ENCODE assay signal across 8 mouse cellular contexts in the genomic region with DNA sequence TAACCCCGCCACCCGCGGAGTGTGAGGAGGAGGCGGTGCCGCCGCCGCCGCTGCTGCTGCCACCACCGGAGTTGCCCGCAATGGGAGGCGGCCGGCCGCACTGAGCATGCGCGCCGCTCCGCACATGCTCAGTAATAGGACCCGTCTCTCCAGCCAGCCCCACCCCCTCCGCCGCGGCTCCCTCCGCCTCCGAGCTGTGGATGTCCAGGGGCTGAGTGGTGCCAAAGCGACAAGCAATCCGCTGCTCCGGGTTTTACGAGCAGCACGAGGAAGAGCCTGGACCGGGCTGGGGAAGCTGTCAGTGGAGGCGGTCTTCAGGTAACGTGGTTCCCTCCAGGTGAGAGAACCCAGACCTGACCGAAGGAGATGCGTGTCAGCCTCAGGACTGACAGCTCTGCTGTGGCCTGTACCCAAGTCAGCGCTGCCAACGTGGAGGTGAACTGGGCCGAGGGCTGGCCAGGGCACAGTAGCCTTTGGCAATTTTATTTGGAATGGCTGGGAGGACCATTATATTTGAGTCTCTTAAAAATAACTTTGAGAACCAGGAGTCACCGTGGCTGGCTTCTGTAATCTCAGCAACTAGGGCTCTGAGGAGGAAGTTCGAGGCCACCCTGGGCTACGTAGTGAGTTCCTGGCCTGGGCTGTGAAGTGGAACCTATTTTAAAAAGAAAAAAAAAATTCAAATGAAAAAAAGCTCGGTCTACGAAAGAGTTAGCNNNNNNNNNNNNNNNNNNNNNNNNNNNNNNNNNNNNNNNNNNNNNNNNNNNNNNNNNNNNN. TPM values are rescaled to one million over a fixed set of nuclear protein-coding genes. Genes with fewer than 3 reads are reported as not detected.
DNase-seq lines count a peak whose midpoint lies in the region; ATAC-seq lines count a peak whose summit lies in the region.

TSS of gene Mycbp2 (minus strand) at position 86 of the 777 bp plus-strand sequence.

- H3K79me2 ChIP-seq in macrophage (ENCODE audit: inconsistent target), result peaks cover 52% of the 10 kb centered on the region

- H3K27me3 ChIP-seq in hindbrain, embryonic 16.5 days (replicated peaks; ENCODE audit: control insufficient read depth, insufficient read depth, low read length), result no peaks in the 10 kb centered on the region

- H3K4me2 ChIP-seq in hindbrain, embryonic 16.5 days (ENCODE audit: low read length), result peak within 1 kb of the TSS; percentile 59

- H3K27ac ChIP-seq in hindbrain, embryonic 16.5 days (ENCODE audit: low read depth, low read length), result peak within 1 kb of the TSS; percentile 98
- peak within 1 kb of the TSS; percentile 64 for H3K27ac ChIP-seq in macrophage

- peaks cover 22% of the 10 kb centered on the region for H3K4me1 ChIP-seq in hindbrain, embryonic 16.5 days (ENCODE audit: control insufficient read depth, insufficient read depth, low read depth, low read length)

- ATAC-seq in hindbrain, embryonic 16.5 days, result peak; percentile 97

- WGBS in hindbrain, embryonic 16.5 days, result 6% methylated on average over 32 of the region's 41 CpGs
- WGBS in macrophage (ENCODE audit: missing documents), result 5% methylated on average over 21 of the region's 41 CpGs

- no peaks in the 10 kb centered on the region for H3K36me3 ChIP-seq in hindbrain, embryonic 16.5 days (ENCODE audit: control insufficient read depth, insufficient read depth, low read length)
- H3K36me3 ChIP-seq in macrophage (ENCODE audit: inconsistent target), result no peaks in the 10 kb centered on the region

- DNase-seq in WW6 (ENCODE audit: low read depth, low spot score), result peak; percentile 92
- peak; percentile 96 to 98 for DNase-seq in cerebellum, postnatal 4 days (ENCODE audit: low spot score in 2 of 2)
- DNase-seq in gastrocnemius, adult 18-20 months (ENCODE audit: low spot score), result peak; percentile 97
- peak; percentile 97 to 98 for DNase-seq in left cerebral cortex, adult 18-20 months (ENCODE audit: low spot score in 2 of 2)
- DNase-seq in right cerebral cortex, adult 18-20 months, result peak; percentile 99
- DNase-seq in urinary bladder, postnatal 10 days (ENCODE audit: low spot score), result peak; percentile 95

- no peaks in the 10 kb centered on the region for H3K9me3 ChIP-seq in hindbrain, embryonic 16.5 days (ENCODE audit: control insufficient read depth, low read length)

- peak within 1 kb of the TSS; percentile 92 for H3K9ac ChIP-seq in hindbrain, embryonic 16.5 days (ENCODE audit: low read depth, low read length)

- peak within 1 kb of the TSS; percentile 85 for H3K4me3 ChIP-seq in hindbrain, embryonic 16.5 days (ENCODE audit: low read length)
- peak within 1 kb of the TSS; percentile 70 for H3K4me3 ChIP-seq in macrophage (ENCODE audit: inconsistent target)

RNA-seq across cellular contexts. Expression of gene Mycbp2, which starts in this region (rescaled TPM):
- total RNA-seq in gastrocnemius, adult 18-20 months (2021), result 10 to 100 TPM; 22.6 to 31.7 TPM
- polyA plus RNA-seq in hindbrain, embryonic 16.5 days (2015; fragmentation: Nextera tagmentation; extraction: Ambion mirVana), result 54.3 and 60.0 TPM in 2 replicates
- total RNA-seq in left cerebral cortex, adult 18-20 months (2021), result 100 to 1,000 TPM; 158 to 160 TPM
- total RNA-seq in macrophage (2018; cell fraction: chromatin; rRNA removed), result 100 to 1,000 TPM; 148 to 363 (median 241) TPM
- 10 to 100 TPM; 30.9 to 68.5 (median 45.9) TPM for total RNA-seq in macrophage (2018; cell fraction: cytosol; rRNA removed)
- 100 to 1,000 TPM in 25 of 26 experiments, 10 to 100 TPM in 1; 78.0 to 176 (median 136) TPM for total RNA-seq in macrophage (2018; cell fraction: nucleus; rRNA removed)
- polyA plus RNA-seq in macrophage (2018), result 27.6 to 46.3 TPM (median 44.3 TPM) in 3 replicates

Comparison
In these comparisons a context has a peak if more than half of its experiments do, and no peak if none do; other contexts are left out.
1. Peak in every context shown above with its lines: DNase-seq, ATAC-seq, H3K4me3 ChIP-seq and H3K27ac ChIP-seq.
2. RNA of gene Mycbp2 (total RNA-seq): 158 to 160 TPM in left cerebral cortex, adult 18-20 months; 22.6 to 31.7 TPM in gastrocnemius, adult 18-20 months; every median in the first group is over 4 times any median in the second.